Mouse (Mus musculus): ENCODE measurements at regions not wholly inside any gene's neighbourhood (a gene's known extent, or its start where the extent isn't known, plus 50 kb on each side); places are given as distances from the start of the nearest gene placed in this dataset.
"Not testable (repeated sequence)": the region's sequence is repeated elsewhere in the genome, so short reads cannot be mapped to it uniquely, and the experiment has no call there.

DNA sequence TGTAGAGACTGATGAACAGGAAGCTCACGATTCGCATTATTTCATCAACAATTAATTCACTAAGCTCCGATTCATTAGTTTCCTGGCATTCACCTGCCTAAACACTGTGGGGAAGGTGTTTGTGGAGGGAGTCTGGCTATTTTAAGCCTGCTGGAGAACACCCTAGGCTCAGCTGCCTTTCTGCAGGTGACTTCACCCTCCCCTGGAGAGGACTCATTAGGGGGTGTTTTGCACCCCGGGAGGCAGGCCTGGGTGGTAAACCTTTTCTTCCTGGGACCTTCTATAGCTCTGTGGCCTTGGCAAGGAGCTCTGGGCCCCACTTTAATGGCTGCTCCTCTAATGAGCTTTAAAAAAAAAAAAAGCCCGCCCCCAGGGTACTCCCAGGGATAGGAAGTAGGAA, 55.4 kb upstream of the Bnc1 start:
- no peak for DNase-seq (ENCODE audit: low read depth, low spot score)

DNA sequence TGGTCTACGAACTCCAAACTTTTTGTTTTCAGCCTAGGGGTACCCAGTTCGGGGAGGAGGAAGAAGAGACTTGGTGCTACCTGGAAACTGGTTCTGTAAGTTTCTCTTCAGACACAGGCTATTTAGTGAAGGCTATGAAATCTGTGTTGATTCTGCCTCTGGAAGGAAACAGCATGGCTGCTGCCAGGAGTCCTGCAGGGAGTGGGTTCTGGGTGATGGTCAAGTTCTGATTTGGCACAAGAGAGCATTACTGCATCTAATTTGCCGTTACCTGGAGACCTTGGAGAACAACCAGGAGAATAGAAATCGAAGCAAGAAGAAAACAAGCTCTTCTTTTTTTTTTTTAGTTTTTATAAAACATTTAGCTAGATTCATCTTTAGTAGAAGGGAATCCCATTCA, 61.3 kb upstream of the Bnc1 start:
- DNase-seq (ENCODE audit: low read depth, low spot score): no peak

DNA sequence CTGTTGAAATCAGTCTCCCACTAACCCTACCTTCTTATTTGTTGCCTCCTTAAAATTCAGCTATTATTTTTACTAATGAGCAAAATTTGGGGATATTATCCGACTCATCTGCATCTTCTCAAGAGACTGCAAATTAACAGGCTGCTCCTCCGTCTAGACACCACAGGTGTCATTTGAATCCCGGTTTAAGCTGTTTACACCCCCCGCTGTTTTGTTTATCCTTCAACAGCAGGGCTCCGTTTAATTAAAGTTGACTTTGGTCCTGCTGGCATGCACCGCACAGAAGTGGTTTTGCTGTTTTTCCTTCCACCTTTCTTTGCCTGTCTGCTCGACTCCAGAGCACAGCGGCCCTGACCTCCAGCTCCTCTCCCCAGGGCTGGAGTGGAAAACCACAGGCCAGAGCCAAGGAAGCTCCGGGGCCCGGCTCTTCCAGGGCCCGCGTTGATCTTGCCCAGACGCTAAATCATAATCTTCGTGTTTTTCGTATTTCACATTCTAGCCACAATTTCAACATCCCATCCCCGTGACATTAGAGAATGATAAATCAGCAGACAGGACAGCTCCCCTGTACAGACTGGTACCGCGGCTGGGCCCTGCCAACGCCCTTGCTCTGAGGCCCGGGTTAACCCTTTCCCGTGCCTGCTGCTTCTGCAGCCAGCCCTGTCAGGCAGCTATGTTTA, 64.6 kb upstream of the Bnc1 start:
- DNase-seq (ENCODE audit: low read depth, low spot score): peak; percentile 56

DNA sequence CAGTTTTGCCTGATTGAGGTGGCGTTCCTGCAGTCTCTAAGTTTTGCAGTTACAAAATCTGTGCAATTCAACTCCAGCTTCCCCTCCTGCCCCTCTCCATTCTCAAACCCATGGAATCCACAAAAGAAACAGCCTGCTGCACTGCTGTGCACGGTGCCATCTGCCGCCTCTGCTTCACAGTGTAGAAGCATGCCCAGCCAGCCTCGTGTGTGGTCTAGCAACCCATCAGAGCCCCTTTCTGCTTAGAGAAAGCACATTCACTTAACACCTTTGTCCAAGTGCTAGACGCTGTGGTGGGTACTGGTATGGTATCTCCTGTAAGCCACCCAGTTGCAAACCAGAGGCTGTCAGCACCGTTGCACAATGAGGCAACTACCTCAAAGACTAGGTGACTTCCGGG, 71.3 kb upstream of the Bnc1 start:
- no peak for DNase-seq (ENCODE audit: low read depth, low spot score)

DNA sequence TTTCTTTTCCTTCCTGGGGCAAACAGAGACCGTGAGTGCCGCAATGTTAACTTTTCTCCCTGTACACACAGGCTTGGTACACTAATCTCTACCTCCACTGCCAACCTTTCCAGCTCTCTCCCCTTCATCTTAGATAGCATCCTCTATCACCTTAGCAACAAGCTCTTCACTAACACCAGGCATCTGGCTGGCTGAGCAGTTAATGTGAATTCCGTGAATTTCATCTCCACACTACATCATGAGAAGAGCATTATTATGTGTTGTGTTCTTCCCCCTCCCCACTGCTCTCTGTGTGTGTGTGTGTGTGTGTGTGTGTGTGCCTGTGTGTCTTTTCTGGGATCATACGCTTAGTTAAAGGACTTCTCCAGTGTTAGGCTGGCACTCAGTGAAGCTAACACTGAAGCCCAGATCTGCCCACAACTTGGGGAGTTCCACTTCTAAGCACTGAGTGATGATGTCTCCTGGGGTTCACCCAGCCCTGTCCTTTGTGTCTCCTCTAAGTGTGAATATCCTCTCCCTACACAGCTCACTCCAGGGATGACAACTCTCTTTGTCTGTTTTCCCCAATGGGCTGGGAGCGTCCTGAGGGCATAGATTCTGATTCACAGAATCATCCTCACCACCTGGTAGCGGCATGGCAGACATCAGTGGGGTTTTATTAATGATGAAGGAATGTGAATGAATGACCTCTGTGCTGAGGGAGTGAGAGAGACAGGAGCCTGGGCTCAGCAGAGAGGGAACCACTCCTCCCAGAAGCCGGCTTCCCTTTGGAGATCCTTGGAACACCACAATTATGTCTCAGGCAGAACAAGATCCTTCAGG, 77.7 kb upstream of the Bnc1 start:
- DNase-seq (ENCODE audit: low read depth, low spot score): no peak

DNA sequence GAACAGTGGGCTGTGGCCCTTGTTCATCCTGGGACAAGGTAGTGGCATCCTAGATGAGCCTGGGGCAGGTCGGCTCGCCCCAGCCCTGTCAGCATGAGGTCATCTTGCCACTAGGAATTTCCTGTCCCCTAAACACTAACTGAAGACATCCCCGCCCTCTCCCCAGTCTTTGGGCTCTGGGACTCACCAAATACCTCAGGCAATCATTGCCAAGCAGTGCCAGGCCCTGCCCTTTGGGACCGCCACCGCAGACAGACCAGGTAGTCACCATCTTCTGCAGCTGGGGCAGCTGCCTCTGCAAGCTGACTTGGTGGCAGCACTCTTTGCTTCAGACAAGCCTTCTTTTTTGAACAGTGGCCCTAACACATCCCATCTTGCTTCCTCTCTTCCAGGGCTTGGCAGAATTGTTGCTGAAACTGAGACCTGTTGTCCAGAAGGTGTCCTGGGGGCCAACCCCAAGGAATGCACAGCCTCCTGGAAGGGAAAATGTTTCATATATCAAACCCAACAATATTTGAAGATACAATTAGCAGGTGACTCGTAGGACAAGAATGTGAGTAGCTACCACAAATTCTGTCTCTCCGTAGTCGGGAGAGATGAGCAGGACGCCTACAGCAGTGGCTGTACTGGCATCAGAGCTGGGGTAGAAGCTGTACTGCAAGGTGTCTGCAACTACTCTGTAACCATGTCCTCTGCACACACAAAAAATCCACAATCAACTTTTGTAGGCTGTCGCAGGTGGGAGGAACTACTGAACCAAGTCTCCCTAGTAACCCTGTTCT, 79.0 kb upstream of the Bnc1 start:
- no peak for DNase-seq (ENCODE audit: low read depth, low spot score)

DNA sequence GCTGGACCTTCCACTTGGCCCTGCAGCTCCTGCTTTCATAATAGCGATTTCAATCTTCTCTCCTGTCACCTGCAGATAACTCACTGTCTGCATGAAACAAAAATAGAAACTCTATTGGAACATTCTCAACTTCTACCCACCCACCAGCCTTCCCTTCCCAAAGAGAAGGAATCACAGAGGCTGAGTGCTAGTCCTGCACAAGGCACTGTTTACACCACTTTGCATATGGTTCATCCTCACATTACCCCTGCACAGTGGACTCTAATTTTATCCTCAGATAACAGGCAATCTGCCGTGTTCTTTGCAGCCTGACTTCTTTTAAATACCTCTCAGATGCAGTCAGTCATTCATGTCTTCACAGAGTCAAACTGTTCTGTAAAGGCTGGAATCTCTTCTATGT, 83.3 kb upstream of the Bnc1 start:
- no peak for DNase-seq (ENCODE audit: low read depth, low spot score)

DNA sequence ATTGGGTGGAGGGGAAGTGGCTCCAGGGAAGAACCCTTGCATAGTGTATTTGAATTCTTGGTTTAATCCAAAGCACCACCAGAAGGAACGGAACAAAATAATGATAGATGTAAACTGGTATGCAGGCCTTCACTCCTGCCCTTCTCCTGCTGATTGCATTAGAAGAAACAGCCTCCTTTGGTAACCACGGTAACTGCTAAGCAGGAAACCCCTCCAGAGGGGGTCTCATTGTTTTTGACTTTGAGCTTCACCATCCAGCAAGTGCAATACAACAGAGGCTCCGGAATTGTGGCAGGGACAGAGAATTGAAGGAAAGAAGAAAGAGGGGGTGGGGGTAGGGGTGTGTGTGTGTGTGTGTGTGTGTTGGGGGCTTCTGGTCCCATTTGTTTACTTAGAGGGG, 89.8 kb upstream of the Bnc1 start:
- DNase-seq (ENCODE audit: low read depth, low spot score): peak; percentile 36

DNA sequence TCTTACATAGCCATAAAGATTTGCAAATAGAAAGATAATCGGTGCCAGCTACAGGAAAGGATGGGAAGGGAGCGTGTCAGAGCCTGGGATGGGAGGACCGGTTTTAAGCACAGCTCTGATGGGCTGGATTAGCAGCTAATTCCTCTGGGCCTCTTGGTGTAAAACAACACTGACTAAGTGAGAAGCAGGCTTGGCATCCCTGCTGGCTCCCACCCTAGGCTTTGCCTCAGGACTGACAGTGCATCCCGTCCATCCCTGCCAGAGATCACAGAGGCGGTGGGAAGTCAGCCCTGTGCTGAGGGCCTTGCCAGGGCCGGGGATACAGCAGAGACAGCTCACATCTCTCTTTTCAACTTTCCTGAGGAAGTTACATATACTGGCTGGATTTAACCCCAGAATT, 90.8 kb upstream of the Sh3gl3 start:
- DNase-seq (ENCODE audit: low read depth, low spot score): no peak

DNA sequence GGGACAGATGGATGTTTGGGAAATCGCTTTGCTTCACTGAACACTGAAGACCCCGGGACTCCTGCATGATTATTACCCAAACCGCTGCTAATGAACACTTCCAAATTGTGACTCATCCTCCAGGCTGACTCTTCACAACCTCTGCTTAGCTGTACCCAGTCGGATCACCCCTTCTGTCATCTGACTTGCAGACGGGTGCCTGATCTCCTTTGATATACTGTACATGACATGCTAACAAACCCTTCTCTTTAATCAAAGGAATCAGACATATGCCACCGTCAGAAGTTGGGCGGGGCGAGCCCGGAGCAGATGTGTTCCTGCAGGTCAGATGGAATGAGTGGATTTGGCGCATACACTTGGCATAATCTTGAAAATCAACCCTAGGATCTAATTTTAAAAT, 89.2 kb upstream of the Sh3gl3 start:
- no peak for DNase-seq (ENCODE audit: low read depth, low spot score)

DNA sequence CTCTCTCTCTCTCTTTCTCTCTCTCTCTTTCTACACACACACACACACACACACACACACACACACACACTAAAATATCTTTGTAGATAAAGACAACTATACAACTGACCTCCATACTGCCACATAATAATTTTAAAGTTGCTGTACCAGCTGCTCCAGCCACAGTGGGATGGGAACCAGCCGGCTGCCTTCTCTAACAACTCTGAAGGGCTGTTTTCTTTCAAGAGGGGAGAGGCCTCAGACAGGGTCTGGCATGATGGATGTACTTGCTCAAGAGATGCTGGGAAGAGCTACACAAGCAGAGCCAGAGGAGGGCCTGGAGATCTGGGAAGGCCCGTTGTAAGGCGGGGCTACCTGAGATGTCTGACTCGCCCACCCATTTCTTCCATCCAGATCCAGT, 88.4 kb upstream of the Sh3gl3 start:
- no peak for DNase-seq (ENCODE audit: low read depth, low spot score)

DNA sequence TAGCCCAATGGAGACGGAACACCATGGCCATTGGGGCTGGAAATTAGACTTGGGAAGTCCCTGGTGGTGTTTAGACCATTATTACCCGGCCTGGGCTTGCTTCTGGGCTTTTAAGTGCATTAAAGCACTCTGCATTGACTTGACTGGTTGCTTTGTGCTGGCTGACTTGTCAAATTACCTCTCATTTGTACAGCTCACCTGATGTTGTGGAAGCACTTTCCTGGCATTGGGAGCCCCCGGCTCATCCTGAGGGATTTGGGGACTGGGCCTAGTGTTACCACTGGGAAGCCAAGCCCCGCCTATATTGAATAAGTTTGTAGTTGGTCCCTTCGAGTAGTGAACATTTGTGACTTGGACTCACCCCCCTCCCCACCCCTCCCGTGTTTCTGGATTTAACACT, 75.5 kb upstream of the Sh3gl3 start:
- DNase-seq (ENCODE audit: low read depth, low spot score): no peak

DNA sequence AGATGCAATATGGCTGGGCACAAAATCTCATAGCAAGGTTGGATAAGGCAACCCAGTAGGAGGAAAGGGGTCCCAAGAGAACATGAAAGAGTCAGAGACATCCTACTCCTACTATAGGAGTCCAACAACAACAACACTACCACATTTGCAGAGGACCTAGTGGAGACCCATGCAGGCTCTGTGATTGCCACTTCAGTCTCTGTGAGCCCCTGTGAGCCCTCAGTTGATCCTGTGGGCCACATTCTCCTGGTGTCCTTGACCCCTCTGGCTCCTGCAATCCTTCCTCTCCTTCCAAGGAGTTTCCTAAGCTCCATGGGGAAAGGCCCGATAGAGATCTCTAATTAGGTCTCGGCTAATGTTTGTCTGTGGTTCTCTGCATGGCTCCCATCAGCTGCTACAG, 72.3 kb upstream of the Sh3gl3 start:
- DNase-seq (ENCODE audit: low read depth, low spot score): no peak

DNA sequence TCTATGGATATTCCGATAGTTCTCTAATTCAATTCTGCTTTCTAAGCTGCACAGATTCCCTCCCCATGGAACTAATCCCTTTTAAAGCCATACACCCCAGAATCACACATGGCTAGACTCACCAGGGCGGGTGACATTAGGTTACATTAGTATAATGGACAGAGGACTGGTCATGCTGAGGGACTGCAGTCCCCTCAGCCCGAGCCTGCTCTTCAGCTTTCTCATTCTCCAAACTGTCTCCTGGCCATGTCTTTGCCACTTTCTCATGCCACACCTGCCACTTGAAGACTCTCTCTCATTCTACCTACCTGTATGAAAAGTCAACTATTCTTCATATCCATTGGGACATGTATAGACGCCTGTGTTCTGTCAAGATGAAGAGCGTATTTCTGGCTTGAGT, 68.0 kb upstream of the Sh3gl3 start:
- no peak for DNase-seq (ENCODE audit: low read depth, low spot score)

DNA sequence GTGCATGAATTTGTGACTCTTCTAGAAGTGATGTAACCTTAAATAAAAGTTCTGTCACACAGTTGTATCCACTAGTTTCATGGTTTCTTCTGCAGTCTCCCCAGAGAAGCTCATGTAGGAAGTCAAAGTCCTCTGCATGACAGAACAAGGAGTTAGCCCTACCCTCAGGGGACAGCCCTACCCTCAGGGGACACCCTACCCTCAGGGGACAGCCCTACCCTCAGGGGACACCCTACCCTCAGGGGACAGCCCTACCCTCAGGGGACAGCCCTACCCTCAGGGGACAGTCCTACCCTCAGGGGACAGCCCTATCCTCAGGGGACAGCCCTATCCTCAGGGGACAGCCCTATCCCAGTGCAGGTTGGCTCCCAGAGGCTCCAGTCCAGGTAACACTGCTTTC, 64.5 kb upstream of the Sh3gl3 start:
- not testable (repeated sequence) for DNase-seq (ENCODE audit: low read depth, low spot score)

DNA sequence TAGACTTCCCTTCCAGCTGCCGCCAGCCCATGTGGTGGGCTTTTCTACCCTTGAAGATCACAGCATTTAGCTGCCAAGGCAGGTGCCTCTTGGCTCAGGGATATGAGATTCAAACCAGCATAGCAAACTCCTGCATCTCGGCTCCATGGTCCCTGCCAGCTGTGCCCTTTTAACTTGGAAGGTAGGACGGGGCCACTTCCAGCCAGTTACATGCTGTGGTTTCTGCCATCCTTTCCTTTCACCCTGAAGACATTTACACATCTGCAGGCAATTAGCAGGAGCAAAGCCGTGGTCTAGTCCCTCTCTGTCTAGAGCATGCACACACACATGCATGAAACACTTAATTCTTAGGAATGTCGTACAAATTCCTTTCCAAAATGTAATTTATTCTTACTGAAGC, 64.1 kb upstream of the Sh3gl3 start:
- DNase-seq (ENCODE audit: low read depth, low spot score): peak; percentile 51

DNA sequence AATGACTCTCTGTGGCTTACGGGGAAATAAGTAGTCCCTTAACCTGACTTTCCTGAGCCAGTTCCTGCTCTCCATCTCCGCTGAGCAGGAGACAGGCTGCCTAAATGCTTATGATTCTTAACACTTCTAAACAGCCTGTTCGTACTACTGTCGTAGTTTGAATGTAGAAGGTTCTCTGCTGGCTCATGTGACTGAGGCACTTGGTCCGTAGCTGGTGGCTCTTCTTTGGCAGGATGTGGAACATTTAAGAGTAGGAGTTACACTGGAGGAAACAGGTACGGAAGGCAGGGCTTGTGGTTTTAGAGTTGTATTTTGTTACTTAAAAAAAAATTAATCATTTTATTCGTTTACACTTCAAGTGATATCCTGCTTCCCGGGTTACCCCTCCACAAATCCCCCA, 63.7 kb upstream of the Sh3gl3 start:
- DNase-seq (ENCODE audit: low read depth, low spot score): no peak

DNA sequence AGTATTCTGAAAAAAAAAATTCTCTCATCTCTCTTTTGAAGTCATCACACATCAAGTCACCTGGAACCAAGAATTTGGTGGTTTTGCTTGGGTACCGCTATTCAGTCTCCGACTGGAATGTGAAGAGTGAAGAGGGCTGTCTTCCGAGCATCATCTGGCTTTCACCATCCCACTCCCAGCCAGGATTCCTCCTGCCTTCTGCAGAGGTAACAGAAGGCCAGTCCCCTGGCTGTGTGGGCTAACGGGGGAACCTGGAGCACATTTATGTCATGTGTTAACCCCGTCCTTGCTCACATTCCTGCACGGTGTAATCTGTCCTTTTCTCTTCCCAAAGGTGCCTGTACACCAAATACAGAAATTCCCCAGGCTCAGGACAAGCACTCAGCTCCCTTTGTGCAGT, 61.6 kb upstream of the Sh3gl3 start:
- peak; percentile 49 for DNase-seq (ENCODE audit: low read depth, low spot score)

DNA sequence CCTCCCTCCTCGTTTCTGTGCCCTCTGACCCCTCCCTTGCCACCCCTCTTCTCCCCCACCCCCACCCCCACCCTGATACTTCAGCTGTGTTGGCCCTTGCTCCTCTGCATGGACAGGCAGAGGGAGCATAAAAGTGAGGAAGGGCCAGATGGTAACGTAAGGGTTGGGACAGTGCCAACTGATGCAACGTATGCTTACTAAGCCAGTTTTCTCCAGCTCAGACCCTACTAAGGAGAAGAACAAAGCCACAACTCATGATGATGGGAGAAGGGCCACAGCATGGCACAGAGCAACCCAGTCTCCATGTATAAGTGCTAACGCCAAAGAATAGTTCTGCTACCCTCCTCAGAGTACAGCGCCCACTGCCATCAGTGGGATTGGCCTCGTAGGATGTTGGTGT, 58.0 kb upstream of the Sh3gl3 start:
- DNase-seq (ENCODE audit: low read depth, low spot score): no peak

DNA sequence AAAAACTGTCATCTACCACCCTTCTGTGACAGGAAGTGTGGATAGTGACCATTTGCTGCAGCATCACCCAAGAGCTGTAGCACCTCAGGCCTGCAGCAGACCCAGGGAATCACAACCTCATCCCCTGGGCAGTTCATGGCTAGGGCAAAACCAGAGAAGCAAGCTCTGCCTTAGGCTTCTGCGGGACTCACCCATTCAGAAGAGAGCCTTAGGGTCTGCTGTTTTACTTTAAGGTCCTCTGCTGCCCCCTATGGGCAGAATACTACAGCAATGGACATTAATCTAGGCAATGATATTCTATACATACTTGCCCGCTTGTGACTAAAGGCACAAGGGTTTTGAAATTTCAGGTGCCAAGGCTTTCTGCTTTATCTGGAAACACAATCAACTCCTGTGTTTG, 54.4 kb upstream of the Sh3gl3 start:
- DNase-seq (ENCODE audit: low read depth, low spot score): peak; percentile 94

DNA sequence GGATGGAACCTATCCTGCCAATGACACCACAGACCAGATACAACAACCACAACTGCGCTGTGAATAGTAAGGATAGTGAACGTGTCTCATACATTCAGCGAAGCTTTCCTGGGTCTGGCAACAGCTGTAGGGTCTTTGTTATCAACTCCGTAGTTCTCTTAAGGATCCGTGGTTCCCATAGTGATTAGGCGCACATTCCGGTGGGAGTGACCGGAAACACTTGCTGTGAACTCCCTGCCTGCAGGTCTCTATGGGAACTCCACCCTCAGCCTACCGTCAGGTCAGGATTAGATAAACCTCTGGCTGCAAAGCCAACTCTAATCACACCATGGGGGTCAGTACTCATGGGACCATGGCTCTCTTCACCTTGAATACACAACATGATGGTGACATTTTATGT, 53.8 kb upstream of the Sh3gl3 start:
- peak; percentile 11 for DNase-seq (ENCODE audit: low read depth, low spot score)

DNA sequence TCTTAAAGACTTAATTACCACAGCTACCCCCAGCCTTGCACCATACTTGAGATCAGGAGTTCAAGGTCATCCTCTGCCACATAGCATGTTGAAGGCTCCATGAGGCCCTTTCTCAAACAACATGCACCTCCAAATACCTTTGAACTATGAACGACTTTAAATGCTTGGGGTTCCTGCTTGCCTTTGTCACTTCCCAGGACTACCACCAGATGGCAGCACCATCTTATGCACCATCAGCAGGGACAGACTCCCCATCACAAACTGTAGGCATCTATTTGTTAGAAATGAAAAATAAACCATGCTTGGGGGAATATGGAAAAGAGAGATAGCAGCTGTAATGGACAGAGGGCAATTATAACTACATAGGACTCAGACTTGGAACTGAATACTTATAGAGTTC, 51.9 kb upstream of the Sh3gl3 start:
- peak; percentile 83 for DNase-seq (ENCODE audit: low read depth, low spot score)
